In genomic region chr5:135968781-135969180, GRCm38 (mm10) we compare ENCODE assay signal across 8 mouse cellular contexts. TPM values are rescaled to one million over a fixed set of nuclear protein-coding genes. Genes with fewer than 3 reads are reported as not detected.
DNase-seq lines count a peak whose midpoint lies in the region; ATAC-seq and TF ChIP-seq lines count a peak whose summit lies in the region.

No protein-coding gene starts in this region.

- peak; percentile 67 for DNase-seq in adrenal gland, postnatal 10 days
- no peak for DNase-seq in adrenal gland, postnatal 4 days (ENCODE audit: low spot score in 2 of 2)
- no peak for DNase-seq in kidney, postnatal 0 days (ENCODE audit: low spot score)
- no peak for DNase-seq in kidney, adult 11 months
- DNase-seq in CH12.LX (ENCODE audit: extremely low read depth): peak; percentile 61
- DNase-seq in embryo, embryonic 10.5 days (ENCODE audit: low spot score): peak; percentile 73
- DNase-seq in ovary, postnatal 36 days (ENCODE audit: low spot score): no peak

- ATAC-seq in kidney, postnatal 0 days (replicated peaks; ENCODE audit: low FRiP score, low read depth): no peak
- 0 out of 2 replicates have a peak, but pooled peaks have one; percentile 54 for ATAC-seq in megakaryocyte, adult 5-6 weeks (ENCODE audit: poor library complexity, severe bottlenecking)

- no peaks in the 10 kb centered on the region for H3K79me2 ChIP-seq in CH12.LX (replicated peaks; ENCODE audit: control insufficient read depth, extremely low read depth, insufficient read depth, poor library complexity, severe bottlenecking)

- no peaks in the 10 kb centered on the region for H3K27me3 ChIP-seq in kidney, postnatal 0 days (ENCODE audit: insufficient read depth, low read length)
- peaks cover 18% of the 10 kb centered on the region for H3K27me3 ChIP-seq in CH12.LX (replicated peaks)

- peak; percentile 72 for TF ChIP-seq CTCF in kidney, postnatal 0 days (IDR thresholded peaks at IDR 0.05; ENCODE audit: low read depth)
- TF ChIP-seq CTCF in CH12.LX (conservative IDR thresholded peaks at IDR 0.05 in 1 of 2, IDR thresholded peaks at IDR 0.05 in 1 of 2; ENCODE audit: low read depth in 2 of 2, low read length in 2 of 2): peak; percentile 75 to 86

- H3K9me3 ChIP-seq in kidney, postnatal 0 days (replicated peaks; ENCODE audit: low read length): no peaks in the 10 kb centered on the region
- H3K9me3 ChIP-seq in CH12.LX (replicated peaks; ENCODE audit: low read length): no peaks in the 10 kb centered on the region

- no peak overlapping the region for H3K9ac ChIP-seq in kidney, postnatal 0 days (ENCODE audit: low read depth, low read length)
- H3K9ac ChIP-seq in CH12.LX (ENCODE audit: insufficient read depth, low read depth): no peak overlapping the region

- H3K27ac ChIP-seq in kidney, postnatal 0 days: no peak overlapping the region
- no peak overlapping the region for H3K27ac ChIP-seq in CH12.LX (ENCODE audit: insufficient read depth, low read depth)

- peak; percentile 53 for TF ChIP-seq RAD21 in CH12.LX (IDR thresholded peaks at IDR 0.05; ENCODE audit: low read depth, low read length)

- no peak overlapping the region for H3K4me2 ChIP-seq in kidney, postnatal 0 days (ENCODE audit: low read length)
- H3K4me2 ChIP-seq in CH12.LX (ENCODE audit: insufficient read depth, low read depth, poor library complexity, severe bottlenecking): no peak overlapping the region

- H3K4me1 ChIP-seq in kidney, postnatal 0 days (replicated peaks; ENCODE audit: insufficient read depth, low read length): no peaks in the 10 kb centered on the region
- H3K4me1 ChIP-seq in CH12.LX (ENCODE audit: control insufficient read depth in 1 of 2, insufficient read depth in 2 of 2): peaks cover 4 to 6% of the 10 kb centered on the region in 2 experiments; a peak in 1 of 4 replicates

- no peak for TF ChIP-seq EP300 in CH12.LX (IDR thresholded peaks at IDR 0.05; ENCODE audit: low read length)

- no peak overlapping the region for H3K4me3 ChIP-seq in kidney, postnatal 0 days (replicated peaks; ENCODE audit: low read depth, low read length)
- H3K4me3 ChIP-seq in CH12.LX (replicated peaks in 1 of 3; ENCODE audit: low read depth in 2 of 3, low read length in 2 of 3, poor library complexity in 1 of 3): no peak overlapping the region

- in situ Hi-C loops in CH12.LX (cut with MboI; ENCODE audit: low pct_ligation_motif_present, low pct_unique_long_range_greater_than_20kb, low sequenced_read_pairs): no loop called here

- H3K36me3 ChIP-seq in kidney, postnatal 0 days (ENCODE audit: insufficient read depth, low read length): no peaks in the 10 kb centered on the region
- no peaks in the 10 kb centered on the region for H3K36me3 ChIP-seq in CH12.LX (replicated peaks in 1 of 2; ENCODE audit: control insufficient read depth in 1 of 2, insufficient read depth in 1 of 2, low read length in 1 of 2)

- no peak for TF ChIP-seq POLR2A in CH12.LX (IDR thresholded peaks at IDR 0.05; ENCODE audit: low read depth, low read length)

- 63% methylated on average over 1 of the region's 1 CpGs for WGBS in kidney, postnatal 0 days

- dilution Hi-C loops in CH12.LX (cut with MboI; ENCODE audit: extremely low pct_ligation_motif_present, extremely low pct_unique_long_range_greater_than_20kb, low sequenced_read_pairs): no loop called here

TF ChIP-seq in CH12.LX, 34 proteins besides CTCF, POLR2A, EP300 and RAD21:
- TF ChIP-seq SMC3 (IDR thresholded peaks at IDR 0.05; ENCODE audit: low read depth, low read length) (peak; percentile 60), USF2 (conservative IDR thresholded peaks at IDR 0.05; ENCODE audit: low read depth, low read length) (no peak), JUN (IDR thresholded peaks at IDR 0.05; ENCODE audit: insufficient read depth, low read depth, low read length) (no peak), MYC (IDR thresholded peaks at IDR 0.05; ENCODE audit: low read depth, low read length) (peak; percentile 34; the same call in 1 of the 2 replicates), NELFE (IDR thresholded peaks at IDR 0.05; ENCODE audit: low read depth, low read length) (0 out of 2 replicates have a peak, but pooled peaks have one; percentile 14), ELF1 (IDR thresholded peaks at IDR 0.05; ENCODE audit: low read depth, low read length) (no peak)

RNA-seq across cellular contexts. Expression of gene Ssc4d, which starts 5.5 kb away (rescaled TPM):
- total RNA-seq in adrenal gland, postnatal 10 days (2021): 1 to 10 TPM; 1.9 to 2.3 TPM
- 1 to 10 TPM; 6.7 to 8.1 TPM for total RNA-seq in adrenal gland, postnatal 4 days (2021)
- polyA plus RNA-seq in kidney, postnatal 0 days (2015; fragmentation: Nextera tagmentation; extraction: Ambion mirVana): 6.7 and 7.5 TPM in 2 replicates
- total RNA-seq in CH12.LX (2012; rRNA removed): 1.7 and 2.0 TPM in 2 replicates
- 1.8 and 2.9 TPM in 2 replicates for total RNA-seq in CH12.LX (2014; rRNA removed)
- polyA plus RNA-seq in CH12.LX (2012; ENCODE audit: insufficient read length, low read depth): 1.8 and 1.9 TPM in 2 replicates
- total RNA-seq in megakaryocyte, adult 5-6 weeks (2015): 17.1 and 19.9 TPM in 2 replicates
- total RNA-seq in megakaryocyte, adult 5-6 weeks (2017): 6.0 and 7.4 TPM in 2 replicates

RNA-seq across cellular contexts. Expression of gene Zp3, which starts 11.1 kb away (rescaled TPM):
- under 1 TPM in 1 of 2 experiments, not detected in 1; 0.30 TPM for total RNA-seq in adrenal gland, postnatal 10 days (2021)
- total RNA-seq in adrenal gland, postnatal 4 days (2021): under 1 TPM in 1 of 2 experiments, not detected in 1; 0.45 TPM
- polyA plus RNA-seq in kidney, postnatal 0 days (2015; fragmentation: Nextera tagmentation; extraction: Ambion mirVana): 0.13 and 0.16 TPM in 2 replicates
- 0.13 TPM in 1 of 2 replicates, not detected in the other for total RNA-seq in CH12.LX (2012; rRNA removed)
- total RNA-seq in CH12.LX (2014; rRNA removed): not detected in 2 replicates
- polyA plus RNA-seq in CH12.LX (2012; ENCODE audit: insufficient read length, low read depth): not detected in 2 replicates
- 0.20 TPM in 1 of 2 replicates, not detected in the other for total RNA-seq in megakaryocyte, adult 5-6 weeks (2015)
- not detected in 2 replicates for total RNA-seq in megakaryocyte, adult 5-6 weeks (2017)

RNA-seq across cellular contexts. Expression of gene Dtx2, which starts 25.8 kb away (rescaled TPM):
- total RNA-seq in adrenal gland, postnatal 10 days (2021): 10 to 100 TPM; 16.6 to 19.2 TPM
- total RNA-seq in adrenal gland, postnatal 4 days (2021): 10 to 100 TPM; 18.6 to 19.0 TPM
- polyA plus RNA-seq in kidney, postnatal 0 days (2015; fragmentation: Nextera tagmentation; extraction: Ambion mirVana): 21.8 and 22.7 TPM in 2 replicates
- total RNA-seq in CH12.LX (2012; rRNA removed): 20.4 and 22.0 TPM in 2 replicates
- total RNA-seq in CH12.LX (2014; rRNA removed): 14.0 and 16.0 TPM in 2 replicates
- polyA plus RNA-seq in CH12.LX (2012; ENCODE audit: insufficient read length, low read depth): 35.1 and 43.7 TPM in 2 replicates
- total RNA-seq in megakaryocyte, adult 5-6 weeks (2015): 26.3 and 30.3 TPM in 2 replicates
- total RNA-seq in megakaryocyte, adult 5-6 weeks (2017): 10.9 and 12.4 TPM in 2 replicates

RNA-seq across cellular contexts. Expression of gene Ywhag, which starts 34.4 kb away (rescaled TPM):
- total RNA-seq in adrenal gland, postnatal 10 days (2021): 100 to 1,000 TPM; 413 to 414 TPM
- total RNA-seq in adrenal gland, postnatal 4 days (2021): 100 to 1,000 TPM; 285 to 303 TPM
- 89.4 and 105 TPM in 2 replicates for polyA plus RNA-seq in kidney, postnatal 0 days (2015; fragmentation: Nextera tagmentation; extraction: Ambion mirVana)
- total RNA-seq in CH12.LX (2012; rRNA removed) (77.3 and 89.2 TPM in 2 replicates), CH12.LX (2014; rRNA removed) (46.4 and 55.3 TPM in 2 replicates)
- 233 and 239 TPM in 2 replicates for polyA plus RNA-seq in CH12.LX (2012; ENCODE audit: insufficient read length, low read depth)
- total RNA-seq in megakaryocyte, adult 5-6 weeks (2015): 124 and 141 TPM in 2 replicates
- 72.4 and 88.1 TPM in 2 replicates for total RNA-seq in megakaryocyte, adult 5-6 weeks (2017)

Comparison
In these comparisons a context has a peak if more than half of its experiments do, and no peak if none do; other contexts are left out.
1. DNase-seq: peak in adrenal gland, postnatal 10 days (single experiment), CH12.LX (single experiment) and embryo, embryonic 10.5 days (single experiment); none in adrenal gland, postnatal 4 days (0 of 2), kidney, postnatal 0 days (single experiment), kidney, adult 11 months (single experiment) and ovary, postnatal 36 days (single experiment).